Mouse (Mus musculus) gastrocnemius, adult 18-20 months (tissue): ENCODE results near the gene Ssx2ip. TPM values are rescaled to one million over a fixed set of nuclear protein-coding genes. Genes with fewer than 3 reads are reported as not detected.
A peak's percentile ranks its signal among the peaks of the same experiment; 100 is the strongest.
"Not testable (repeated sequence)": the region's sequence is repeated elsewhere in the genome, so short reads cannot be mapped to it uniquely, and the experiment has no call there.

ENCODE experiments used
- DNase-seq: peaks from one replicate; pipeline ENCODE4 v3.0.0; 2021; ENCODE audit warnings: low spot score
- total RNA-seq, 2 experiments: library from RNA; stranded (reverse); gene quantifications; 2 replicates each; pipeline ENCODE4 v1.2.3; 2021

Ssx2ip gene
- total RNA-seq, 2 experiments from 2014 or later: 26.8 to 30.2 TPM

GRCm38 (mm10) chr3:146397847-146398246, 6.6 kb upstream of the Ssx2ip start:
- no peak for DNase-seq

- DNase-seq: no peak
Observed at GRCm38 (mm10) chr3:146399203-146399602, 5.2 kb upstream of the Ssx2ip start.

GRCm38 (mm10) chr3:146403770-146404169, 672 bp upstream of the Ssx2ip start:
- no peak for DNase-seq

GRCm38 (mm10) chr3:146405213-146406006, 968 bp downstream of the Ssx2ip start:
- peak; percentile 2 for DNase-seq

GRCm38 (mm10) chr3:146406007-146406341, 1.5 kb downstream of the Ssx2ip start:
- no peak for DNase-seq

GRCm38 (mm10) chr3:146407086-146407721, 2.8 kb downstream of the Ssx2ip start:
- DNase-seq: no peak

- no peak for DNase-seq
Observed at GRCm38 (mm10) chr3:146410114-146410513, 5.7 kb downstream of the Ssx2ip start.

- DNase-seq: no peak
Observed at GRCm38 (mm10) chr3:146412008-146412407, 7.6 kb downstream of the Ssx2ip start.

GRCm38 (mm10) chr3:146412480-146412879, 8.0 kb downstream of the Ssx2ip start:
- DNase-seq: no peak

- no peak for DNase-seq
Observed at GRCm38 (mm10) chr3:146413016-146413415, 8.6 kb downstream of the Ssx2ip start.

GRCm38 (mm10) chr3:146413992-146414391, 9.6 kb downstream of the Ssx2ip start:
- no peak for DNase-seq

GRCm38 (mm10) chr3:146414555-146414954, 10.1 kb downstream of the Ssx2ip start:
- no peak for DNase-seq

- DNase-seq: no peak
Observed at GRCm38 (mm10) chr3:146417873-146418272, 13.4 kb downstream of the Ssx2ip start.

- no peak for DNase-seq
Observed at GRCm38 (mm10) chr3:146418901-146419300, 14.5 kb downstream of the Ssx2ip start.

- no peak for DNase-seq
Observed at GRCm38 (mm10) chr3:146419534-146419933, 15.1 kb downstream of the Ssx2ip start.

GRCm38 (mm10) chr3:146419992-146420537, 15.6 kb downstream of the Ssx2ip start:
- no peak for DNase-seq

- no peak for DNase-seq
Observed at GRCm38 (mm10) chr3:146421787-146422186, 17.3 kb downstream of the Ssx2ip start.

- DNase-seq: no peak
Observed at GRCm38 (mm10) chr3:146423710-146424109, 19.3 kb downstream of the Ssx2ip start.

- no peak for DNase-seq
Observed at GRCm38 (mm10) chr3:146424306-146424900, 20.0 kb downstream of the Ssx2ip start.

- no peak for DNase-seq
Observed at GRCm38 (mm10) chr3:146425902-146426301, 21.5 kb downstream of the Ssx2ip start.

GRCm38 (mm10) chr3:146426489-146426888, 22.0 kb downstream of the Ssx2ip start:
- DNase-seq: no peak

GRCm38 (mm10) chr3:146433063-146433462, 28.6 kb downstream of the Ssx2ip start:
- DNase-seq: not testable (repeated sequence)
